In genomic region chr7:123500239-123501219, GRCm38 (mm10) we compare ENCODE assay signal across 8 mouse cellular contexts. TPM values are rescaled to one million over a fixed set of nuclear protein-coding genes. Genes with fewer than 3 reads are reported as not detected.
DNase-seq lines count a peak whose midpoint lies in the region; ATAC-seq lines count a peak whose summit lies in the region.

Gene Zkscan2 (minus strand): TSS chr7:123500449.

- H3K9me3 ChIP-seq in hindbrain, embryonic 14.5 days (ENCODE audit: control insufficient read depth, low read length): no peaks in the 10 kb centered on the region
- H3K9me3 ChIP-seq in lung, embryonic 16.5 days (ENCODE audit: control insufficient read depth, low read length): no peaks in the 10 kb centered on the region

- ATAC-seq in common myeloid progenitor, adult 5-6 weeks (replicated peaks; ENCODE audit: low read depth, poor library complexity, severe bottlenecking): peak; percentile 72
- peak; percentile 95 for ATAC-seq in hindbrain, embryonic 14.5 days (ENCODE audit: low FRiP score)
- peak; percentile 92 for ATAC-seq in lung, embryonic 16.5 days (ENCODE audit: low read depth)

- H3K27ac ChIP-seq in hindbrain, embryonic 14.5 days: peak within 1 kb of the TSS; percentile 95
- no peak within 1 kb of the TSS for H3K27ac ChIP-seq in lung, embryonic 16.5 days (ENCODE audit: low read length)

- WGBS in hindbrain, embryonic 14.5 days: under 1% methylated on average over 70 of the region's 71 CpGs
- WGBS in lung, embryonic 16.5 days: 2% methylated on average over 68 of the region's 71 CpGs

- no peaks in the 10 kb centered on the region for H3K27me3 ChIP-seq in hindbrain, embryonic 14.5 days (ENCODE audit: control insufficient read depth, insufficient read depth, low read length)
- H3K27me3 ChIP-seq in lung, embryonic 16.5 days (ENCODE audit: control insufficient read depth, insufficient read depth, low read depth, low read length): no peaks in the 10 kb centered on the region

- H3K9ac ChIP-seq in hindbrain, embryonic 14.5 days: peak within 1 kb of the TSS; percentile 89
- H3K9ac ChIP-seq in lung, embryonic 16.5 days (ENCODE audit: low read length): peak within 1 kb of the TSS; percentile 74

- DNase-seq in adrenal gland, adult 18-20 months (ENCODE audit: low spot score in 2 of 2): peak; percentile 61 to 67
- peak; percentile 54 for DNase-seq in gastrocnemius, adult 18-20 months (ENCODE audit: low spot score)
- DNase-seq in hindbrain, embryonic 14.5 days (ENCODE audit: low spot score): peak; percentile 94
- peak; percentile 84 to 85 for DNase-seq in layer of hippocampus, postnatal 25 days (ENCODE audit: extremely low spot score in 1 of 2, low spot score in 1 of 2)
- DNase-seq in retina, postnatal 1 day: peak; percentile 98
- no peak for DNase-seq in adipocyte (ENCODE audit: low spot score)

- H3K4me1 ChIP-seq in hindbrain, embryonic 14.5 days (replicated peaks; ENCODE audit: control insufficient read depth, insufficient read depth, low read length): peaks cover 27% of the 10 kb centered on the region
- H3K4me1 ChIP-seq in lung, embryonic 16.5 days (replicated peaks; ENCODE audit: control insufficient read depth, insufficient read depth, low read length): peaks cover 9% of the 10 kb centered on the region

- H3K4me2 ChIP-seq in hindbrain, embryonic 14.5 days (replicated peaks): peak within 1 kb of the TSS; percentile 75
- peak within 1 kb of the TSS; percentile 97 for H3K4me2 ChIP-seq in lung, embryonic 16.5 days (ENCODE audit: low read depth, low read length)

- H3K36me3 ChIP-seq in hindbrain, embryonic 14.5 days (replicated peaks; ENCODE audit: control insufficient read depth, insufficient read depth): peaks cover 25% of the 10 kb centered on the region
- H3K36me3 ChIP-seq in lung, embryonic 16.5 days (ENCODE audit: control insufficient read depth, insufficient read depth, low read length): no peaks in the 10 kb centered on the region

- H3K4me3 ChIP-seq in hindbrain, embryonic 14.5 days (replicated peaks; ENCODE audit: low read length): peak within 1 kb of the TSS; percentile 69
- H3K4me3 ChIP-seq in lung, embryonic 16.5 days (ENCODE audit: low read length): peak within 1 kb of the TSS; percentile 63

RNA-seq across cellular contexts. Expression of gene Zkscan2, which starts in this region (rescaled TPM):
- total RNA-seq in adrenal gland, adult 18-20 months (2021): 1 to 10 TPM in 1 of 2 experiments, under 1 TPM in 1; 0.96 to 1.0 TPM
- not detected in 2 replicates for total RNA-seq in common myeloid progenitor, adult 5-6 weeks (2017)
- total RNA-seq in gastrocnemius, adult 18-20 months (2021): under 1 TPM; 0.02 to 0.07 TPM
- 15.4 and 16.9 TPM in 2 replicates for polyA plus RNA-seq in hindbrain, embryonic 14.5 days (2014; fragmentation: Nextera tagmentation; extraction: Ambion mirVana)
- total RNA-seq in layer of hippocampus, postnatal 25 days (2021): 10 to 100 TPM; 14.2 to 25.9 TPM
- polyA plus RNA-seq in lung, embryonic 16.5 days (2015; fragmentation: Nextera tagmentation; extraction: Ambion mirVana): 0.99 and 1.3 TPM in 2 replicates

Comparison
In these comparisons a context has a peak if more than half of its experiments do, and no peak if none do; other contexts are left out.
1. RNA of gene Zkscan2 (total RNA-seq): 14.2 to 25.9 TPM in layer of hippocampus, postnatal 25 days; 0.96 to 1.0 TPM in adrenal gland, adult 18-20 months, 0.02 to 0.07 TPM in gastrocnemius, adult 18-20 months and not detected in common myeloid progenitor, adult 5-6 weeks; every median in the first group is over 4 times any median in the second.
2. Peak in ATAC-seq in common myeloid progenitor, adult 5-6 weeks; RNA of the gene not detected or under 1 TPM.
3. Peak in DNase-seq in gastrocnemius, adult 18-20 months; RNA of the gene not detected or under 1 TPM.
4. Peak in every context shown above with its lines, with median percentiles within 50 percentile points of each other: ATAC-seq.